Mouse (Mus musculus): ENCODE data around the gene Gm49601. TPM values are rescaled to one million over a fixed set of nuclear protein-coding genes. Genes with fewer than 3 reads are reported as not detected.

Gene Gm49601
- total and polyA plus RNA-seq, 3 experiments: 1.4 TPM; not detected in 2

- Histone ChIP-seq H3K79me2 (replicated peaks; ENCODE audit: control insufficient read depth, extremely low read depth, insufficient read depth, poor library complexity, severe bottlenecking) (no peaks in the 10 kb centered on the region), H3K4me1 (ENCODE audit: control insufficient read depth in 1 of 2, insufficient read depth in 2 of 2) (peaks cover 4 to 7% of the 10 kb centered on the region in 2 experiments; a peak in 2 of 4 replicates), H3K9me3 (replicated peaks; ENCODE audit: low read length) (peaks cover 49% of the 10 kb centered on the region), H3K9ac (ENCODE audit: insufficient read depth, low read depth) (no peak overlapping the region), H3K27ac (ENCODE audit: insufficient read depth, low read depth) (no peak overlapping the region), H3K4me2 (ENCODE audit: insufficient read depth, low read depth, poor library complexity, severe bottlenecking) (no peak overlapping the region), H3K27me3 (replicated peaks) (peaks cover 27% of the 10 kb centered on the region), H3K4me3 (replicated peaks in 1 of 3; ENCODE audit: low read depth in 2 of 3, low read length in 2 of 3, poor library complexity in 1 of 3) (no peak overlapping the region), H3K36me3 (replicated peaks in 1 of 2; ENCODE audit: control insufficient read depth in 1 of 2, insufficient read depth in 1 of 2, low read length in 1 of 2) (no peaks in the 10 kb centered on the region)
- TF ChIP-seq GABPA (IDR thresholded peaks at IDR 0.05; ENCODE audit: insufficient replicate concordance, low read depth, low read length): no peak
- no peak for TF ChIP-seq KAT2A (IDR thresholded peaks at IDR 0.05; ENCODE audit: insufficient replicate concordance, low read length)
- TF ChIP-seq EP300 (IDR thresholded peaks at IDR 0.05; ENCODE audit: low read length): no peak
- no peak for TF ChIP-seq HCFC1 (IDR thresholded peaks at IDR 0.05; ENCODE audit: low read depth, low read length)
- no peak for TF ChIP-seq ZC3H11A (IDR thresholded peaks at IDR 0.05; ENCODE audit: low read depth, low read length)
- no peak for TF ChIP-seq POLR2AphosphoS2 (IDR thresholded peaks at IDR 0.05; ENCODE audit: low read depth, low read length)
- no peak for TF ChIP-seq USF2 (conservative IDR thresholded peaks at IDR 0.05; ENCODE audit: low read depth, low read length)
- no peak for TF ChIP-seq TCF12 (IDR thresholded peaks at IDR 0.05; ENCODE audit: low read depth, low read length)
- TF ChIP-seq E2F4 (IDR thresholded peaks at IDR 0.05; ENCODE audit: insufficient replicate concordance, low read depth, low read length): no peak
- no peak for TF ChIP-seq CTCF (conservative IDR thresholded peaks at IDR 0.05 in 1 of 2, IDR thresholded peaks at IDR 0.05 in 1 of 2; ENCODE audit: low read depth in 2 of 2, low read length in 2 of 2)
- TF ChIP-seq SIN3A (IDR thresholded peaks at IDR 0.05; ENCODE audit: low read length): no peak
- TF ChIP-seq NRF1 (IDR thresholded peaks at IDR 0.05; ENCODE audit: low read depth, low read length): no peak
- no peak for TF ChIP-seq RAD21 (IDR thresholded peaks at IDR 0.05; ENCODE audit: low read depth, low read length)
- TF ChIP-seq ELF1 (IDR thresholded peaks at IDR 0.05; ENCODE audit: low read depth, low read length): no peak
- no peak for TF ChIP-seq PAX5 (IDR thresholded peaks at IDR 0.05; ENCODE audit: low read length)
- no peak for TF ChIP-seq ZKSCAN1 (IDR thresholded peaks at IDR 0.05; ENCODE audit: borderline replicate concordance, low read depth, low read length)
- TF ChIP-seq CHD1 (IDR thresholded peaks at IDR 0.05; ENCODE audit: low read depth, low read length): no peak
- no peak for TF ChIP-seq NELFE (IDR thresholded peaks at IDR 0.05; ENCODE audit: low read depth, low read length)
- TF ChIP-seq IRF4 (IDR thresholded peaks at IDR 0.05; ENCODE audit: low read depth, low read length): no peak
- dilution Hi-C loops (cut with MboI; ENCODE audit: extremely low pct_ligation_motif_present, extremely low pct_unique_long_range_greater_than_20kb, low sequenced_read_pairs): no loop called here
- no peak for DNase-seq (ENCODE audit: extremely low read depth)
- in situ Hi-C loops (cut with MboI; ENCODE audit: low pct_ligation_motif_present, low pct_unique_long_range_greater_than_20kb, low sequenced_read_pairs): no loop called here
Measured at GRCm38 (mm10) chr16:18586906-18587546, 39.2 kb downstream of the Gm49601 start.

All from CH12.LX (cell line).